Mouse (Mus musculus) intestine, embryonic 16.5 days (tissue): ENCODE measurements at regions not wholly inside any gene's neighbourhood (a gene's known extent, or its start where the extent isn't known, plus 50 kb on each side); places are given as distances from the start of the nearest gene placed in this dataset.

Source experiments
- ATAC-seq: fragments of 200-750 bp; cut with Nextera tagmentation; 2 replicates; pipeline ENCODE4 v1.8.0; 2017; ENCODE audit warnings: moderate TSS enrichment, moderate library complexity
- H3K27ac ChIP-seq: fragments of 300-500 bp; sonication (generic); 2 replicates; pipeline ENCODE4 v1.5.1; 2014; ENCODE audit warnings: mild to moderate bottlenecking, low read length
- H3K27me3 ChIP-seq: fragments of 300-500 bp; sonication (generic); replicated peaks from 2 replicates; pipeline ENCODE4 v1.6.1; 2014; ENCODE audit warnings: low read length, control low read depth, mixed read lengths; ENCODE audit not compliant: control insufficient read depth, insufficient read depth
- H3K36me3 ChIP-seq: fragments of 300-500 bp; sonication (generic); 2 replicates; pipeline ENCODE4 v1.6.1; 2014; ENCODE audit warnings: low read length, control low read depth; ENCODE audit not compliant: control insufficient read depth, insufficient read depth
- H3K4me1 ChIP-seq: fragments of 300-500 bp; sonication (generic); 2 replicates; pipeline ENCODE4 v1.6.1; 2014; ENCODE audit warnings: low read length, control low read depth, mixed read lengths; ENCODE audit not compliant: control insufficient read depth, insufficient read depth
- H3K4me2 ChIP-seq: fragments of 300-500 bp; sonication (generic); 2 replicates; pipeline ENCODE4 v1.6.1; 2014; ENCODE audit warnings: low read depth, low read length, control low read depth
- H3K4me3 ChIP-seq: fragments of 300-500 bp; sonication (generic); 2 replicates; pipeline ENCODE4 v1.5.1; 2014; ENCODE audit warnings: mild to moderate bottlenecking, low read length
- H3K9ac ChIP-seq: fragments of 300-500 bp; sonication (generic); 2 replicates; pipeline ENCODE4 v1.6.1; 2014; ENCODE audit warnings: low read depth, low read length
- H3K9me3 ChIP-seq: fragments of 300-500 bp; sonication (generic); 2 replicates; pipeline ENCODE4 v1.6.1; 2016; ENCODE audit warnings: low read length, control low read depth; ENCODE audit not compliant: control insufficient read depth
- WGBS: fragments of 180-500 bp; shearing (Covaris S2); extraction: QIAGEN DNeasy Blood & Tissue Kit; methylation state at CpG from one replicate; pipeline ENCODE4 v1.1.7; 2014; 5-methylcytosine and 5-hydroxymethylcytosine counted together

DNA sequence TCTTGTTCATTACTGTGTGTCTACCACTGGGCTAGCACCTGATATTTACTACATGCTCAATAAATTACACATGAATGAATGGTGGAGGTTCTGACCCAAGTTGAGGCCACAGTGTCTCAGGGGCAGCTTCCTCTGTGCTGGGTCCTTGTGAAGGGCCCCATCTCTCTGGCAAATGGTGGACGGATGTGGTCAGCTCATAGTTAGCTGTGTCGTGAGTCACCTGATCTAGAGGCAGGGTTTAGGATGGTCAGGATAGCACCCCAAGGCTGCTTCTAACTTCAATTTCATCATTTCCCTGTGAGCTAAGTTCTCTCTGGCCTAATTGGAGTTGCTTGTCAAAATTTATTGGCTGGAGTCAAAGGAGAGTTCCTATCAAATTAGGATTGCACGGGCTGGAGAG lies 130.1 kb upstream of the 4930535I16Rik start:
- Histone ChIP-seq H3K27me3 (no peaks in the 10 kb centered on the region), H3K9ac (no peak overlapping the region)
- WGBS: 80% methylated on average over 3 of the region's 3 CpGs

DNA sequence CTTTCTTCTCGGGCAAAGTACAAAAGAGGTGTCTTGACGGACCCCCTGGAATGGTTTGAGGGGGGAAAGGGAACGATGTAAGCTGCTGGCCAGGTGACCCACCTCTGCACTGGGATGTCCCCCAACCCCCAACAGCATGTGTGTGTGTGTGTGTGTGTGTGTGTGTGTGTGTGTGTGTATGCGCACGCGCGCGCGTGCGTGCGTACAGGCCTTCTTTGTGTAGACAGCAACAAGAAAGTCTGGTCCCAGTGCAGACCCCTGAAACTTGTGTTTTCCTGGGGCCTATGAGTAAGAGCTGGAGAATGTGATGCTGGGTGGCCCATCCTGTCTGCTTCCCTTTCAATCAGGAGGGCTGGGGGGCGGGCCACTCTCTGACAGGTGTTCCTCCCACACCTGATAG lies 118.7 kb upstream of the 4930535I16Rik start:
- Histone ChIP-seq H3K27me3 (peaks cover 4% of the 10 kb centered on the region; the same call in 1 of the 2 replicates), H3K27ac (no peak overlapping the region), H3K9me3 (no peaks in the 10 kb centered on the region), H3K36me3 (no peaks in the 10 kb centered on the region), H3K9ac (no peak overlapping the region), H3K4me1 (no peaks in the 10 kb centered on the region), H3K4me2 (no peak overlapping the region), H3K4me3 (no peak overlapping the region)
- ATAC-seq: no peak
- WGBS: 61% methylated on average over 12 of the region's 12 CpGs

More for the DNA sequence above, 130.1 kb upstream of the 4930535I16Rik start:
- H3K27ac ChIP-seq: no peak overlapping the region
- no peak overlapping the region for H3K4me2 ChIP-seq
- H3K9me3 ChIP-seq: no peaks in the 10 kb centered on the region
- no peak for ATAC-seq
- H3K4me3 ChIP-seq: no peak overlapping the region
- no peaks in the 10 kb centered on the region for H3K36me3 ChIP-seq
- H3K4me1 ChIP-seq: no peaks in the 10 kb centered on the region

DNA sequence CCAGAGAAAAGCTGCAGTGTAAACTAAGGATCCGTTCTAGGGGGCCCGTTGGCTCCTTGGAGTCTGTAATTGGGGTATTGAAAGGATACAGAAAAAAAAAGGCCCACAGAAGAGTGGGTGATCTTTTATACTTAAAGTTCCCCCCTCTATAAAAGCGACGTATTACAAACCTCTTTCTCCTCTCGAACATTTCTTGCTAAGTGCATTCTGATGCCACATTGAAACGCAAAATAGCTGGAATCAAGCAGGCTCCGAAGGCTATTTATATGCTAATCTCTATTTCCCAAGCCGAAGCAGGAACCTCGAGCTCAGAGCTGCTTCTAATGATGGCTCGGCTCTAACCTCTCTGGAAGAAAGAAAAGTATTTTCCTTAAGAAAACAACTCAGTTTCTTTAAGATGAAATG lies 117.8 kb upstream of the 4930535I16Rik start:
- WGBS: 26% methylated on average over 10 of the region's 10 CpGs
- no peaks in the 10 kb centered on the region for H3K9me3 ChIP-seq
- no peaks in the 10 kb centered on the region for H3K4me1 ChIP-seq
- peaks cover 4% of the 10 kb centered on the region; the same call in 1 of the 2 replicates for H3K27me3 ChIP-seq
- H3K27ac ChIP-seq: no peak overlapping the region
- no peak overlapping the region for H3K9ac ChIP-seq
- no peaks in the 10 kb centered on the region for H3K36me3 ChIP-seq
- H3K4me2 ChIP-seq: no peak overlapping the region
- H3K4me3 ChIP-seq: no peak overlapping the region
- ATAC-seq: no peak

DNA sequence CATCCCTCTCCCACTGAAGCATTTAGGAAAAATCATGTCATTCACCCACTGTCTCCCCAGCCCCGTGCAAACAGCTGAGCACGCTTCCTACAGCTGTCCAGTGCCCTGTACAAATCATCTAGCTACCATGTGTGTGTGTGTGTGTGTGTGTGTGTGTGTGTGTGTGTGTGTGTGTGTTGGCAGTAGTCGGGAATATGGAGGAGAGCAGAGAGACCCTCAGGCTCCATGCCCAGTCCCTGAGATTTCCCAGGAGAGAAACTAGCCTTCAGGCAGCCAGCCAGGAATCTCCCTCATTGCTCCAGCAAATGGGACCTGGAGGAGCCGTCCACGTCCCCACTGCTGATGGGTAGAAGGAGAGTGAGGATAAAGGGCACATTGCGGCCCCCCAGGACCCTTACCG lies 117.4 kb upstream of the 4930535I16Rik start:
- no peak for ATAC-seq
- no peaks in the 10 kb centered on the region for H3K9me3 ChIP-seq
- H3K9ac ChIP-seq: no peak overlapping the region
- H3K4me1 ChIP-seq: no peaks in the 10 kb centered on the region
- no peak overlapping the region for H3K4me2 ChIP-seq
- H3K27me3 ChIP-seq: peaks cover 4% of the 10 kb centered on the region; the same call in 1 of the 2 replicates
- no peak overlapping the region for H3K4me3 ChIP-seq
- no peak overlapping the region for H3K27ac ChIP-seq
- 34% methylated on average over 7 of the region's 7 CpGs for WGBS
- no peaks in the 10 kb centered on the region for H3K36me3 ChIP-seq

DNA sequence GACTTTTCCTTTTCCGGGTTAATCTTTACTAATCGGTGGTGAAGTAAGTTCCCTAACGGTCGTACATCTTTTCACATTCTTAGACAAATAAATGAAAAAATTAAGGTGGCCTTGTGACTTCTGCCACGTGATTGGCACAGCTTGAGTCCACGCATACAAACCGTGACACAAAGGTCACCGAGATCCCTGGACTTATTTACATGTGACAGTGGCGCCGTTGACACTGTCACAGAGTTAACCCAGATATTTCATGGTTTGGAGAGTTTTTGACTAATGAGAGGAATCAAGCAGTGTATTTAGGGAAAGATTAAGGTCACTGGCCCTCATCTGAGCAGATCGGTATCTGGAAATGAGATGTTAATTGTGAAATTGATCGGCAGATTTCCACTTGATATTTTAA lies 110.2 kb upstream of the 4930535I16Rik start:
- Histone ChIP-seq H3K36me3 (no peaks in the 10 kb centered on the region), H3K27ac (no peak overlapping the region), H3K9me3 (no peaks in the 10 kb centered on the region), H3K4me2 (no peak overlapping the region), H3K4me1 (no peaks in the 10 kb centered on the region), H3K9ac (no peak overlapping the region), H3K4me3 (no peak overlapping the region), H3K27me3 (no peaks in the 10 kb centered on the region; the same call in 1 of the 2 replicates)
- ATAC-seq: no peak
- 83% methylated on average over 12 of the region's 12 CpGs for WGBS

DNA sequence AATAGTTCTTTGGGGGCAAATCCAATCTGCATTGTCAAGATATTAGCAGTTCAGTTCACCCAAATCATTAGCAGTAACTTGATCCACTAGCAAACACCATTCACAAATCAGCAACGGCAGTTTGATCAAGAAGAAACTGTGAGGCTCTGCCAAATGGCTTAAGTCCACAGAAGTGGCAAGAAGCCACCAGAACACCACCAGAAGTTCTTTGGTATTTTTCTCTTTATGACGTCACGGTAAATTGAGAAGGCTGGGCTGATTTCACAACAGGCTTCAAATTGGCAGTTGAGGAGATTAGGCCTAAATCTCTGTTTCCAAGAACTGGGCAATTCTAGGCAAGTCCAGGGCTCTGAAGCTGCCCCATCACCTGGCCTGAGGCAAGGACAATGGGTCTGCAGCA lies 98.6 kb upstream of the 4930535I16Rik start:
- Histone ChIP-seq H3K9ac (no peak overlapping the region), H3K27me3 (no peaks in the 10 kb centered on the region), H3K27ac (no peak overlapping the region), H3K4me2 (no peak overlapping the region), H3K4me3 (no peak overlapping the region), H3K4me1 (no peaks in the 10 kb centered on the region), H3K36me3 (no peaks in the 10 kb centered on the region), H3K9me3 (no peaks in the 10 kb centered on the region; the same call in 1 of the 2 replicates)
- whole genome bisulfite sequencing: 67% methylated on average over 3 of the region's 3 CpGs
- no peak for ATAC-seq

DNA sequence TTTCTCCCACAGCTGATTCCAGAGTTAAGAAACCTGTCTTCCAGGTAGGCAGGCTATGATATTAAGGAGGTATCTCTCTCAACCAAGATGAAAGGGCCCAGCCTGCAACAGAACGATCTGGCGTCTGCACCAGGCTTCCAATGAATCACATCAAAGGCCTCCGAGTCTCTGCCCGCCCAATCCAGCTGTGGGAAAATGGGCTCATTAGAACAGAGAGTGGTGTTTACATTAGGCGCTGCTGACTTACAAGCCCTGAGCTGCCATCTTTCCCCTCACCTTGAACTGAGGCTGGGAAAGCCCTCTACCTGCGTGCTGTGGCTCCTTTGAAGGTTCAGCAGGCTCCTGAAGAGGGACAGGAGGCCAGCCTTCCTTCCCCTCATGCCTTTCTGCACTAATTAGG lies 97.5 kb upstream of the 4930535I16Rik start:
- 22% methylated on average over 6 of the region's 6 CpGs for WGBS
- no peak for ATAC-seq
- Histone ChIP-seq H3K9me3 (no peaks in the 10 kb centered on the region; the same call in 1 of the 2 replicates), H3K9ac (no peak overlapping the region), H3K4me1 (no peaks in the 10 kb centered on the region), H3K4me2 (no peak overlapping the region), H3K27ac (no peak overlapping the region), H3K36me3 (no peaks in the 10 kb centered on the region), H3K4me3 (no peak overlapping the region), H3K27me3 (no peaks in the 10 kb centered on the region)

DNA sequence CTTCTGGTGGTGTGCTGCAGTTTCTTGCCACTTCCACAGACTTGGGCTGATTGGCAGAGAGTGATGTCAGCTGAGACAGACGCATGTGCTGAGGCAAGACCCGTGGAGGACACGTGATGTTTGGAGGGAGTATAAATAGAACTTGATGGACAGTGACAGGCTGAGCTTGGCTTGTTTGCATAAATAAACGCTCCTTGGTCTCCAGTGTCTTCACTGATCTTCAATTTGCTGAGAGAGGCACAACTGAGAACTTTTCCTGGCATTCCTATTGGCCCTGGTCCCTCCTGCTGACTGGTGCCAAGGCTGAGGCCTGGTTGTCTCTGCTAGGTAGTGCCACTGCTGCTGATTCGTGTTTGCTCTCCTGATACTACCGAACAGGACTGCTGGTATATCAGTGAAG lies 94.6 kb upstream of the 4930535I16Rik start:
- 60% methylated on average over 6 of the region's 6 CpGs for WGBS
- ATAC-seq: no peak
- Histone ChIP-seq H3K4me1 (no peaks in the 10 kb centered on the region), H3K27me3 (no peaks in the 10 kb centered on the region), H3K9me3 (no peaks in the 10 kb centered on the region; the same call in 1 of the 2 replicates), H3K4me2 (no peak overlapping the region), H3K9ac (no peak overlapping the region), H3K4me3 (no peak overlapping the region), H3K36me3 (no peaks in the 10 kb centered on the region), H3K27ac (no peak overlapping the region)

DNA sequence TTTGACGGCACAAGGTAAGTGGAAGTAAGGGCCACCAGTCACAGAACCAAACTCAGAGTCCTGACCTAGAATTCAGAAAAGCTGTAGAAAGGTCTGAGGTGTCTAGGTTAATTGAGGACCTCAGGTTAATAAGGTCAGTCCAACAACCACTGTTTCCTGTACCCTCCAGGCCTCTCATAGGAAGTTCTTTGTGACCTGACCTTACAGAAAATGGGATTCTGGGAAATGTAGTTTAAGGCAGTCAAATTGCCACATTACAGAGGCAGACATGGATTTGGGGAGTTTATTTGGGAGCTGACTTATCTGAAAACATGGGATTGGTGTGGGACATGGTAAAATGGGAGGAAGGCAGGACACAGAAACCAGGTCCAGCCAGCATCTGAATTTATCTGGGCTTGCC lies 90.9 kb upstream of the 4930535I16Rik start:
- 96% methylated on average over 1 of the region's 1 CpGs for WGBS
- no peak for ATAC-seq
- H3K9ac ChIP-seq: no peak overlapping the region

DNA sequence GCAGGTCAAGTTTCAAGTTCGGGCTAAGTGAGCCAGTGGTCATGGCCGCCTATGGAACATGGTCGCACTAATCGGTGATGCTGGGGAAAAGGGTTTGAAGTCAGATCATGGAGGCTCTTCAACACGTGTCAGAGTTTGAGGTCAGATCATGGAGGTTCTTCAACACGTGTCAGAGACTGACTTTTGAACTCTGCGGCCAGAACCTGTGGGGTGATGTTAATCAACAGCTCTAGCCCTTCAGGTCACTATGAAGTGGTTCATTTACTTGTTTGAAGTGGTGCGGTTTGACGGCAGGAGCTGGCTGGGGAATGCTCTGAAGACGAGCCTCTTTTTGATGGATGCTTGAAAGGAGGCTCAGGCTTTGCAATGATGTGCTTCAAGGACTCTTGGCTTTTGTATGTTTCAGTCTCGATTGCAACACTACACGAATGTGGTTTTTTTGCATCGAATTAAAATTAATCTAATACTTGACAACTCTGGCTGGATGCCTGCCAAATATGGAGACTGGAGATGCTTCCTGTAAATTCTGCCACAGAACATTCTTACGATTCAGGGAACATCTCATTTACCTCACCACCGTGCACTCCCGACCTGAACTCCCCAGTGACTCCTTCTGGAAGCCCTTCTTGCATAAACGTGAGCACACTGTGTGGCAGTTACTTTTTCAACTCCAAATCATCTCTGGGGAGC lies 87.9 kb upstream of the 4930535I16Rik start:
- Histone ChIP-seq H3K27me3 (no peaks in the 10 kb centered on the region), H3K27ac (no peak overlapping the region), H3K4me1 (no peaks in the 10 kb centered on the region), H3K4me3 (no peak overlapping the region), H3K9me3 (no peaks in the 10 kb centered on the region), H3K9ac (no peak overlapping the region), H3K4me2 (no peak overlapping the region), H3K36me3 (no peaks in the 10 kb centered on the region)
- WGBS: 60% methylated on average over 17 of the region's 17 CpGs
- ATAC-seq: no peak

More for the DNA sequence above, 90.9 kb upstream of the 4930535I16Rik start:
- no peaks in the 10 kb centered on the region for H3K4me1 ChIP-seq
- H3K9me3 ChIP-seq: no peaks in the 10 kb centered on the region; the same call in 1 of the 2 replicates
- no peak overlapping the region for H3K4me2 ChIP-seq
- H3K36me3 ChIP-seq: no peaks in the 10 kb centered on the region
- H3K27ac ChIP-seq: no peak overlapping the region
- H3K4me3 ChIP-seq: no peak overlapping the region
- no peaks in the 10 kb centered on the region for H3K27me3 ChIP-seq
